Mouse (Mus musculus): ENCODE results near the gene Rnf183. TPM values are rescaled to one million over a fixed set of nuclear protein-coding genes. Genes with fewer than 3 reads are reported as not detected.
"Not testable (repeated sequence)": the region's sequence is repeated elsewhere in the genome, so short reads cannot be mapped to it uniquely, and the experiment has no call there.

The Rnf183 gene
- 23.7 and 25.8 TPM in 2 replicates for polyA plus RNA-seq (2012; rRNA removed)

- H3K27me3 ChIP-seq (ENCODE audit: control insufficient read depth, insufficient read depth, low read length): no peaks in the 10 kb centered on the region
- WGBS: 93% methylated on average over 6 of the region's 6 CpGs
- H3K36me3 ChIP-seq (ENCODE audit: control insufficient read depth, insufficient read depth, low read length): no peaks in the 10 kb centered on the region
- no peak for DNase-seq
- no peak within 1 kb of the TSS for H3K27ac ChIP-seq (ENCODE audit: control insufficient read depth, insufficient read depth, low read length)
- no peak within 1 kb of the TSS for H3K4me3 ChIP-seq (ENCODE audit: control insufficient read depth, insufficient read depth, low read length)
- no peak for TF ChIP-seq CTCF (IDR thresholded peaks at IDR 0.05; ENCODE audit: borderline replicate concordance, control insufficient read depth, extremely low read depth, insufficient read depth, low read length, poor library complexity)
- TF ChIP-seq POLR2A (IDR thresholded peaks at IDR 0.05; ENCODE audit: control insufficient read depth, extremely low read depth, insufficient read depth, low read length, poor library complexity): no peak
- no peaks in the 10 kb centered on the region for H3K4me1 ChIP-seq (replicated peaks; ENCODE audit: control insufficient read depth, insufficient read depth, low read length)
Observed at GRCm38 (mm10) chr4:62435081-62435480, at the start of gene Rnf183. Gene Rnf183 (minus strand): TSS chr4:62435252.

DNA sequence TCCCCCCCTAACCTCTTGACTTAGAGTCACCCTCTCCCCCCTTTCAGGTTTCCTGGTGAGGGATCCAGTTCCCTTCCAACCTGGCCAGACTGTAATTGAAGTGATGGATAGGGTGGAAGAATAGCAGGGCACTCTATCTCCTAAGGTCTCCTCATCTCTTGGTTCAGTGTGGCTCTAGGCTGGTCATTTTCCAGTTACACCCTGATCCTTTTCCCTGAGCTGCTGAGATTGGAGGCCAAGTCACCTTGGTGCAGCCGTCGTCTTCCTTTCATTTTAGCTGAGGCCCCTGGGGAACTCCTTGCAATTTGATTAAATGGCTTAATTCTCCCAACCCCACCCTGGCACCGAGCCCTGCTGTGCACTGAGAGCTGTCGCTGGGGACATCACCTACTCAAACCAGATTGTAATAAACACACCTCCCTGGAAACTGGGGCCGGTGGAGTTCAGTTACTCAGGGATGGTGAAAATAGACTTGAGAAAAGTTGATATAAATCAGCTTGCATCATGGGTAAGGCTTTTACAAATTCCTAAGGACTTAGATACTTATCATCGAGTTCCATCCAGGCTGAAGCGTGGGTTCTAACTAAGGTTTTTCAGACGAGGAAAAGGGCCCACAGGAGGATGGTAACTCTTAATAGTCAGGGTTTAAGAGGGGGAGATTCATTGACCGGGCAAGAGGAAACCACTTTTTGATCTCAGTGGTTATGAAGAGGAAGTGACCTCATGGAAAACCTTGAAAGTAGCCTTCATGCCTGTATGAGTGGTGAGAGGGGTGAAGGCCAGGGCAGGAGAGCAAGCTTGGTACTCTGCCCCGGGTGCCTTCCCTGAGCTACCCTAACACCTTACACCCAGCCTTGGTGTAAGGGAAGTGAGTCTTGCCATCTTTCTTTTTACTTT, 45.9 kb upstream of the Rnf183 start:
- 25% methylated on average over 10 of the region's 10 CpGs for WGBS
- H3K4me1 ChIP-seq (replicated peaks; ENCODE audit: control insufficient read depth, insufficient read depth, low read length): peaks cover 27% of the 10 kb centered on the region
- TF ChIP-seq CTCF (IDR thresholded peaks at IDR 0.05; ENCODE audit: borderline replicate concordance, control insufficient read depth, extremely low read depth, insufficient read depth, low read length, poor library complexity): no peak
- TF ChIP-seq POLR2A (IDR thresholded peaks at IDR 0.05; ENCODE audit: control insufficient read depth, extremely low read depth, insufficient read depth, low read length, poor library complexity): no peak
- no peaks in the 10 kb centered on the region for H3K27me3 ChIP-seq (ENCODE audit: control insufficient read depth, insufficient read depth, low read length)
- no peak for DNase-seq
- H3K36me3 ChIP-seq (ENCODE audit: control insufficient read depth, insufficient read depth, low read length): no peaks in the 10 kb centered on the region
- no peak overlapping the region for H3K4me3 ChIP-seq (ENCODE audit: control insufficient read depth, insufficient read depth, low read length)
- no peak overlapping the region for H3K27ac ChIP-seq (ENCODE audit: control insufficient read depth, insufficient read depth, low read length)

DNA sequence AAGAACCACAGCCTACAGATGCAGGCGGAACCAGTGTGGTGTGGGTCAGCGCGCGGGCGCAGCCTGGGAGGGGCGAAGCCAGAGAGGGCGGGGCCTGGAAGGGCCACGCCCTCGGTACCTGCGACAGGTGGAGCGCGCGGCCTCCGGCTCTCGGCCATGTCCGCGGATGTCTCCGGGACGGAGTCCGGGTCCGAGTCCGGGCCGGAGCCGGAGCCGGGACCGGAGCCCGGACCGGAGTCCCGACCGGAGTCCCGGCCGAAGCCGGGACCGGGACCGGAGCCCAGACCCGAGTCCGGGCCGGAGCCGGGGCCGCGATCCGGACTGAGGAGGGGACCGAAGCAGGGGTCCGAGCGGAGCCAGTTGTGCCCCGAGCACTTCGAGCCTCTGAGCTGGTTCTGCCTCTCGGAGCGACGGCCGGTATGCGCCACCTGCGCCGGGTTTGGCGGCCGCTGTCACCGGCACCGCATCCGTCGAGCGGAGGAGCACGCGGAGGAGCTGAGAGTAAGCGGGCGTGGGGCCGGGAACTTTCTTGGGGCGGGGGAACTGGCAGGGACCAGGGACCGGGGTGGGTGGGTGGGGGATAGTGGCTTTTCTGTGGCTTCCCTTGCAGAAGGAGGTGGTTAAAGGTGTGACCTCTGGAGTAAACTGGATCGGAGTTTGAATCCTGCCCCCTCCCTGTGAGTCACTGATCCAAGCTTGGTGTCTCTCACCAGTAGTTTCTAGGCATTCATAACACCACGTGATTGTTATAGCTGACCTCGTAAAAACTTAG, 45.1 kb upstream of the Rnf183 start, which contains the start of gene Bspry:
TSS of gene Bspry (plus strand) at position 117 of the 772 bp plus-strand sequence.
- TF ChIP-seq CTCF (IDR thresholded peaks at IDR 0.05; ENCODE audit: borderline replicate concordance, control insufficient read depth, extremely low read depth, insufficient read depth, low read length, poor library complexity): 0 out of 2 replicates have a peak, but pooled peaks have one; percentile 3
- TF ChIP-seq POLR2A (IDR thresholded peaks at IDR 0.05; ENCODE audit: control insufficient read depth, extremely low read depth, insufficient read depth, low read length, poor library complexity): no peak
- H3K36me3 ChIP-seq (ENCODE audit: control insufficient read depth, insufficient read depth, low read length): no peaks in the 10 kb centered on the region
- H3K27ac ChIP-seq (ENCODE audit: control insufficient read depth, insufficient read depth, low read length): no peak within 1 kb of the TSS
- H3K4me1 ChIP-seq (replicated peaks; ENCODE audit: control insufficient read depth, insufficient read depth, low read length): peaks cover 28% of the 10 kb centered on the region
- DNase-seq: peak; percentile 60
- under 1% methylated on average over 71 of the region's 71 CpGs for WGBS
- peak within 1 kb of the TSS; percentile 34 for H3K4me3 ChIP-seq (ENCODE audit: control insufficient read depth, insufficient read depth, low read length)
- no peaks in the 10 kb centered on the region for H3K27me3 ChIP-seq (ENCODE audit: control insufficient read depth, insufficient read depth, low read length)

DNA sequence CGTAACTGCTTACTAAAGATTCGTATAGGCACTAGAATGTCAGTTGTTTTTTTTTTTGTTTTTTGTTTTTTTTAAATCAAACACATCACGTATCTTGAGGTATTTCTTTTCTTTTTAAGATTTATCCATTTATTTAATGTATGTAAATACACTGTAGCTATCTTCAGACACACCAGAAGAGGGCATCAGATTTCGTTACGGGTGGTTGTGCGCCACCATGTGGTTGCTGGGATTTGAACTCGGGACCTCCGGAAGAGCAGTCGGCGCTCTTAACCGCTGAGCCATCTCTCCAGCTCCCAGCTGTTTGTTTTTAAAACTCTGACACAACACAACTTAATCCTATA, 44.5 kb upstream of the Rnf183 start:
- not testable (repeated sequence) for H3K36me3 ChIP-seq (ENCODE audit: control insufficient read depth, insufficient read depth, low read length); H3K27ac ChIP-seq (ENCODE audit: control insufficient read depth, insufficient read depth, low read length); DNase-seq; H3K27me3 ChIP-seq (ENCODE audit: control insufficient read depth, insufficient read depth, low read length)
- Histone ChIP-seq H3K4me3 (ENCODE audit: control insufficient read depth, insufficient read depth, low read length) (peak overlapping the region; percentile 34), H3K4me1 (replicated peaks; ENCODE audit: control insufficient read depth, insufficient read depth, low read length) (peaks cover 25% of the 10 kb centered on the region)
- 10% methylated on average over 11 of the region's 11 CpGs for WGBS

DNA sequence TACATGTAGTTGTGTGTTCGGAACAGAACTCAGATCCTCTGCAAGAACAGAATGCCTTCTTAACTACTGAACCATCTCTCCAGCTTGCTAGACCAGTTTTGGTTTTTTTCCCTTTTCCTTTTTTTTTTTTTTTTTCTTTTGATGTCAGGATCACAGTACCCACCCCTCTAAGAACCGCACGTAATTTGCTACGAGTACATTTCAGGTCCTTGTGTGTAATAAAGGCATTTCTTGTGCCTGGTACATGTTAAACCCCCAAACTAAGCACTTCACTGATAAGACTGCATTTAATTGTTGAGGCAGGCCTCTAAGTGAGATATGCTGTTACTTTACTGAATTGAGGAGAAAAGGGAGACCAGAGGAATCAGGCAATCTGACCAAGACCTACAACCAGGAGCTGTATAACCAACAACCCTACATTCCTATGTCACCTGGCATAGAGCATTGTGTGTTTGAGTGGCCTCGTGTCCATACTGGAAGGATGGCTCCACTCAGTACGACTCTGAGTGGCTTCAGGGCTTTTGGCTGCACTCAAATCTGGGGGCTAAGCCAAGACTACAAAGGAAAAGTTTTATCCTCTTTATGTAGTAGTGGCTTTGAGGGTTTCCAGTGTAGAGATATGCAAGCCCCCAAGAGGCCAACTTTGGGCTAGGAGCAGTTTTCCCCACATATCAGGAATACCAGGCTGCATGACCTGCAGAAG, 42.6 kb upstream of the Rnf183 start:
- TF ChIP-seq POLR2A (IDR thresholded peaks at IDR 0.05; ENCODE audit: control insufficient read depth, extremely low read depth, insufficient read depth, low read length, poor library complexity) (no peak), CTCF (IDR thresholded peaks at IDR 0.05; ENCODE audit: borderline replicate concordance, control insufficient read depth, extremely low read depth, insufficient read depth, low read length, poor library complexity) (no peak)
- no peaks in the 10 kb centered on the region for H3K36me3 ChIP-seq (ENCODE audit: control insufficient read depth, insufficient read depth, low read length)
- H3K27me3 ChIP-seq (ENCODE audit: control insufficient read depth, insufficient read depth, low read length): no peaks in the 10 kb centered on the region
- H3K4me3 ChIP-seq (ENCODE audit: control insufficient read depth, insufficient read depth, low read length): no peak overlapping the region
- 83% methylated on average over 6 of the region's 6 CpGs for WGBS
- no peak overlapping the region for H3K27ac ChIP-seq (ENCODE audit: control insufficient read depth, insufficient read depth, low read length)
- H3K4me1 ChIP-seq (replicated peaks; ENCODE audit: control insufficient read depth, insufficient read depth, low read length): peaks cover 22% of the 10 kb centered on the region
- DNase-seq: no peak

DNA sequence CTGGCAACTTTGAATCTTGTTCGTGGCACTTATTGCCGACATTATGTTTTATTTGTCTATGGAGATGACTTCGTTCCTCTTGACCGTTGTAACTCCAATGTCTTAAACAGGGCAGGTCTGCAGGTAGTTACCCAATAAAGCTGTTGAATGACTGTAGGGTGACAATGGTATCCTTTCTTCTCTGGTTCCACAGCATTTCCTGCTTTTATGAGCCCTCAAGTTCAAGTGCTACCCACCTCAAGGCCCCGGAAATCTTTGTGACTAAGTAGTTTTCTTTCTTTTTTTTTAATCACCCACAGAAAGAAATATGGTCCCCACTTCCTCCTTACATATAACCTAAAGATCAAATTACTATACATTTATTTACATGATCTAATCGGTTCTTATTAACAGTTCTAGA, 40.7 kb upstream of the Rnf183 start:
- Histone ChIP-seq H3K27me3 (ENCODE audit: control insufficient read depth, insufficient read depth, low read length) (no peaks in the 10 kb centered on the region), H3K4me1 (replicated peaks; ENCODE audit: control insufficient read depth, insufficient read depth, low read length) (peaks cover 22% of the 10 kb centered on the region), H3K27ac (ENCODE audit: control insufficient read depth, insufficient read depth, low read length) (peak overlapping the region; percentile 88; the same call in 1 of the 2 replicates), H3K36me3 (ENCODE audit: control insufficient read depth, insufficient read depth, low read length) (no peaks in the 10 kb centered on the region), H3K4me3 (ENCODE audit: control insufficient read depth, insufficient read depth, low read length) (no peak overlapping the region)
- WGBS: 29% methylated on average over 6 of the region's 6 CpGs
- DNase-seq: peak; percentile 27
- no peak for TF ChIP-seq POLR2A (IDR thresholded peaks at IDR 0.05; ENCODE audit: control insufficient read depth, extremely low read depth, insufficient read depth, low read length, poor library complexity)
- TF ChIP-seq CTCF (IDR thresholded peaks at IDR 0.05; ENCODE audit: borderline replicate concordance, control insufficient read depth, extremely low read depth, insufficient read depth, low read length, poor library complexity): no peak
